Mouse (Mus musculus): ENCODE results near the gene Hoxb7. TPM values are rescaled to one million over a fixed set of nuclear protein-coding genes. Genes with fewer than 3 reads are reported as not detected.

Gene Hoxb7
- polyA plus RNA-seq, 1 experiment from 2014 or later: 1.8 TPM

DNA sequence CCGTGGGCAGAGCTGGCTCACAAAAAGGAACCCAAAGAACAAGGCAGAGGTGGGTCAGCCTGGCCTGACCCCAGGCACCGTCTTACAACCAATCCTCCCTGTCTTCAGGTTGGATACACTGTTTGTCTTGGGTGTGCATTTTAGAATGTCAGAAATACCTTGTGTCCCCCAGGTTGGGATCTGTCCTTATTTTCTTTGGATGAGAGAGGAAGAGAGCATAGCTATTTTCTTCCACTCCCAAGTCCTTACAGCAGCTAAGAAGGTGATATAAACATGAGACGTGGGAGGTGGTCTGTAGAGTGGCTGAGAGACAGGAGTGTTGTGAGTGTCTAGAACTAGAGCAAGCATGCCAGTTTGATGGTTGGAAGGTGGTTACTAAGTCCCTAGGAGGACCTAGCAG lies 11.0 kb downstream of the Hoxb7 start:
- no peaks in the 10 kb centered on the region for H3K9me3 ChIP-seq
- no peak overlapping the region for H3K9ac ChIP-seq (replicated peaks)
- peaks cover 23% of the 10 kb centered on the region for H3K4me1 ChIP-seq (replicated peaks)
- H3K27me3 ChIP-seq: peaks cover 99% of the 10 kb centered on the region
- H3K27ac ChIP-seq: no peak overlapping the region
- H3K36me3 ChIP-seq: no peaks in the 10 kb centered on the region
- H3K4me3 ChIP-seq (replicated peaks): no peak overlapping the region
- no peak overlapping the region for H3K4me2 ChIP-seq
- no peak for ATAC-seq (ENCODE audit: insufficient number of reproducible peaks, insufficient read depth, low FRiP score, low TSS enrichment, low read depth)
- WGBS: 10% methylated on average over 3 of the region's 3 CpGs

DNA sequence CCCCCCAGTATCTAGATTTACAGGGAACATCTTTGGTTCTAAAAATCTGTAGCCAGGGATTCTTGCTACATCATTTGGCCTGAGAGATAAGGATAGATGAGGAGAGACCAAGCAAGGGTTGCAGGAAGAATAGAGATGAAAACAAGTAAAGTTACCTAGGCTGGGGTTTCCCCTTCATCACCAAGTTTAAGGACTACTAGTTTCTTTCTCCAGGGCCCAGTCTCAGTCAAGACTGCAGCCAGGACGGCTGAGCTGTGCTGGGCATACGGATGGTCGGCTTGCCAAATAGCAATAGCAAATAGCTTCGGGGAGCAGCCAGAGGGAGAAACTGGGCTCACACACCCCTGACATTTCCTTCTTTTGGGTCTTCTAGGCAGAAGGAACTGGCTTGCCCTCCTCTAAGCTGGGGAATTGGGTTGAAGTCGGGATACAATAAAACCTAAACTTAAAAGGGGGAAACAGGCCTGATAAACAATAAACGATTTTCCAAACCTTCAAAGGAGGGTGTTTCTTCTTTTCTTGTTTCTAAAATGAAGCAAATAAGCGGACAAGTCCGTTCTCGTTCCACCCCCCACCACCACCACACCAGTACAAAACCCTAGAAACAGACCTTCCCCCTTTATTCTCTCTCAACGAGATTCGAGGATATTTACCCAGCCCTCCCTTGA lies 11.7 kb downstream of the Hoxb7 start:
- H3K9ac ChIP-seq (replicated peaks): no peak overlapping the region
- peaks cover 23% of the 10 kb centered on the region for H3K4me1 ChIP-seq (replicated peaks)
- H3K4me3 ChIP-seq (replicated peaks): no peak overlapping the region; the same call in 1 of the 2 replicates
- H3K9me3 ChIP-seq: no peaks in the 10 kb centered on the region
- no peak for ATAC-seq (ENCODE audit: insufficient number of reproducible peaks, insufficient read depth, low FRiP score, low TSS enrichment, low read depth)
- H3K36me3 ChIP-seq: no peaks in the 10 kb centered on the region
- no peak overlapping the region for H3K27ac ChIP-seq
- 8% methylated on average over 11 of the region's 11 CpGs for WGBS
- peaks cover 99% of the 10 kb centered on the region for H3K27me3 ChIP-seq
- H3K4me2 ChIP-seq: no peak overlapping the region

DNA sequence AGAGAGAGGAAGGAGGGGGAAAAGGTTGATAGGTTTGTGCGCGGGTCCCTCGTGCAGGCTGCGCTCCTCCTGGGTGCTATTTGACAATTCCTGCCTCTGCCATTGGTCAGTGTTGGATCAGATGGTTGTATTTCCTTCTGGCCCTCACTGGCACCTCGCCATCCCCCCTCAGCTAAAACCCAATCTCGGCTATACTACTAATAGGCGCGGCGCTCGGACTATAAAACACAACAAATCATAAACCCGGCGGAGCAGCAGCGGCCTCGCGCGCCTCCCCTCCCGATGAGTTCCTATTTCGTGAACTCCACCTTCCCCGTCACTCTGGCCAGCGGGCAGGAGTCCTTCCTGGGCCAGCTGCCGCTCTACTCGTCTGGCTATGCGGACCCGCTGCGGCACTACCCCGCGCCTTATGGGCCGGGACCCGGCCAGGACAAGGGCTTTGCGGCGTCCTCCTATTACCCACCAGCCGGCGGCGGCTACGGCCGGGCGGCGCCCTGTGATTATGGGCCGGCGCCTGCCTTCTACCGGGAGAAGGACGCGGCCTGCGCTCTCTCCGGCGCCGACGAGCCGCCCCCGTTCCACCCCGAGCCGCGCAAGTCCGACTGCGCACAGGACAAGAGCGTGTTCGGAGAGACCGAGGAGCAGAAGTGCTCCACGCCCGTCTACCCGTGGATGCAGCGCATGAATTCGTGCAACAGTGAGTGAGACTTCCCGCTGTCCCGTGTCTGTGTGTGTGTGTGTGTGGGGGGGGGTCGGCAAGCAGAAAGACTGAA lies 12.7 kb downstream of the Hoxb7 start:
- peaks cover 99% of the 10 kb centered on the region for H3K27me3 ChIP-seq
- H3K4me1 ChIP-seq (replicated peaks): peaks cover 31% of the 10 kb centered on the region
- no peaks in the 10 kb centered on the region for H3K9me3 ChIP-seq
- H3K4me3 ChIP-seq (replicated peaks): peak overlapping the region; percentile 33
- no peak overlapping the region; the same call in 1 of the 2 replicates for H3K9ac ChIP-seq (replicated peaks)
- ATAC-seq (ENCODE audit: insufficient number of reproducible peaks, insufficient read depth, low FRiP score, low TSS enrichment, low read depth): no peak
- WGBS: under 1% methylated on average over 66 of the region's 66 CpGs
- no peak overlapping the region for H3K27ac ChIP-seq
- H3K36me3 ChIP-seq: no peaks in the 10 kb centered on the region
- peak overlapping the region; percentile 53 for H3K4me2 ChIP-seq

DNA sequence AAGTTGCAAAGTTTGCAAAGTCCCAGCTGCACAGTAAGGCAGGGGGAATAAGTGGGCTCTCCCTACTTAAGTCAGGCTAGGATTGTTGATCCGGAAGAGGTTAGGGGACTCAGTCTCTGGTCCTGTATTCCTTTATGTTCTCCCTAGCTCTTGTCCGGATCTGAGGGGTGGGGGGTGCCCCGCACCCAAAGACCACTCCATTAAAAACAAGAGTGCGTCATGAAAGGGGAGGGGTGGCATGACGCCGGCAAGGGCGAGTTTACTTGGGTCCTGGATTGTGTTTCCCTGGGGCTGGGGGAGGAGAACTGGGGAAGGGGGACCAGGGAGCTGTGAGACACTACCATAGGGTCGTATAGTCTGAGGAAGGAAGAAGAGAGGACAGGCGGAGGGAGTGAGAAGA lies 13.4 kb downstream of the Hoxb7 start:
- peaks cover 28% of the 10 kb centered on the region for H3K4me1 ChIP-seq (replicated peaks)
- H3K4me3 ChIP-seq (replicated peaks): peak overlapping the region; percentile 33

DNA sequence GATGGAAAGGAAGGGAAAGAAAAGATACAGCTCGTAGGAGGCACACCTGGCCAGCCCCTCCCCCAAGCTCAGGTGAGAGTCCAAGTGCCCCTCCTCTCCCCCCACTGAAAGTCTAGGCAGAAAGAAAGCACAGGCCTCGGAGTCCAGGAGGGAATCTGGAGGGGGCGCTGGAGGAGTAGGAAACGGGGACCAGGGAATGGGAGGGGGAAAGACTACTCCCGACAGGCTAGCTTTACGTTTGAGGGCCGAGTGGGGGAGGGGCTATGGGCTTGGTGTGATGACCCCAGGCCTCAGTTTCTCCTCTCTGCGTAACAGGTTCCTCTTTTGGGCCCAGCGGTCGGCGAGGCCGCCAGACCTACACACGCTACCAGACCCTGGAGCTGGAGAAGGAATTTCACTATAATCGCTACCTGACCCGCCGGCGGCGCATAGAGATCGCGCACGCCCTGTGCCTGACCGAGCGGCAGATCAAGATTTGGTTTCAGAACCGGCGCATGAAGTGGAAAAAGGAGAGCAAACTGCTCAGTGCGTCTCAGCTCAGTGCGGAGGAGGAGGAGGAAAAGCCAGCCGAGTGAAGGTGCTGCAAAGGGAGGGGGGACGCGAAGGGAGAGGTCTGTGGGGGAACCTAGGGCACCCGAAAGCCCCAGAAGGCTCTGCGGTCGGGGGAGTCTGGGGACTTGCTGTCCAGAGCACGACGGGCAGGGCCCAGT lies 14.1 kb downstream of the Hoxb7 start:
- Histone ChIP-seq H3K4me1 (replicated peaks) (peaks cover 25% of the 10 kb centered on the region), H3K4me3 (replicated peaks) (peak overlapping the region; percentile 7; the same call in 1 of the 2 replicates), H3K36me3 (no peaks in the 10 kb centered on the region), H3K4me2 (peak overlapping the region; percentile 17; the same call in 1 of the 2 replicates), H3K9me3 (no peaks in the 10 kb centered on the region), H3K9ac (replicated peaks) (no peak overlapping the region), H3K27me3 (peaks cover 100% of the 10 kb centered on the region), H3K27ac (no peak overlapping the region)
- WGBS: 1% methylated on average over 35 of the region's 35 CpGs
- no peak for ATAC-seq (ENCODE audit: insufficient number of reproducible peaks, insufficient read depth, low FRiP score, low TSS enrichment, low read depth)

More for the DNA sequence above, 13.4 kb downstream of the Hoxb7 start:
- ATAC-seq (ENCODE audit: insufficient number of reproducible peaks, insufficient read depth, low FRiP score, low TSS enrichment, low read depth): no peak
- WGBS: 0% methylated on average over 9 of the region's 9 CpGs
- Histone ChIP-seq H3K4me2 (peak overlapping the region; percentile 53; the same call in 1 of the 2 replicates), H3K27ac (no peak overlapping the region), H3K9me3 (no peaks in the 10 kb centered on the region), H3K9ac (replicated peaks) (no peak overlapping the region), H3K27me3 (peaks cover 99% of the 10 kb centered on the region), H3K36me3 (no peaks in the 10 kb centered on the region)

DNA sequence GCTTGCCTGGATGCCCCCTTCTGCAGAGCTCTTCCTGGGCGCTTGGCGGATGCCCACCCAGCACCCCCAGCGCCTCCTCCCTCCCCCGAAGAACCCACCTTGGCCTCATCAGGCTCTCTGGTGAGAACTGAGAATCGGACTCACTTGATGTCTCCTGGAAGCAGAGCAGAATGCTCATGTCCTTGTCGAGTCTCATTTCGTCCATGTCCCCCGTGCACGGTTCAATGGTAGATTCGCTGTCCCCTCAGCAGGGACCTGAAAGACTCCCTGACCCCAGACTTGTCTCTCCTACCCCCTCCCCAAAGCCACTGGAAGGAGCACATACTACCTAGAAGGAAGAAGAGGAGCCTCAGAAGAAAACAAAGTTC lies 14.6 kb downstream of the Hoxb7 start:
- no peak for ATAC-seq (ENCODE audit: insufficient number of reproducible peaks, insufficient read depth, low FRiP score, low TSS enrichment, low read depth)
- no peak overlapping the region for H3K27ac ChIP-seq
- H3K4me2 ChIP-seq: 0 out of 2 replicates have a peak overlapping the region, but pooled peaks have one; percentile 17
- peak overlapping the region; percentile 7; the same call in 1 of the 2 replicates for H3K4me3 ChIP-seq (replicated peaks)
- 14% methylated on average over 10 of the region's 10 CpGs for WGBS
- H3K27me3 ChIP-seq: peaks cover 100% of the 10 kb centered on the region
- no peaks in the 10 kb centered on the region for H3K9me3 ChIP-seq
- no peak overlapping the region for H3K9ac ChIP-seq (replicated peaks)
- peaks cover 24% of the 10 kb centered on the region for H3K4me1 ChIP-seq (replicated peaks)
- H3K36me3 ChIP-seq: no peaks in the 10 kb centered on the region

DNA sequence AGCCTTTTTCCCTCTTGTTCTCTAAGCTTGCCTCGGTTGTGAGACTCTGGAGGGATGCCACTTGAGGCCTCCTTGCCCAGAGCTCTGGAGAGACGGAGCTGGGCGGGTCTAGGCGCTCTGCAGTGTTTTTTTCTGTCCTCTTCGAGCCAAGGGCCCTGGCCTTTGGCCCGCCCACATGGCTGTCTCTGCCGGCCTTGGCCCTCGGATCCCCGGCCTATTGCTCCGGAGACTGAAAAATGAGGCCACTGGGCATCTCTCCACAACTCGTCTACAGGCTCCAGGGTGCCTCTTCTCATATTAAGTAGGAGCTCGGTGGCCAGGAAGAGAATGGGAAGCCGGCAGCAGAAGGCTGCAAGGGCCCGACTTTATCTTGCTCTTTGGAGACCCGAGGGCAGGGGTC lies 15.4 kb downstream of the Hoxb7 start:
- Histone ChIP-seq H3K4me2 (no peak overlapping the region), H3K4me3 (replicated peaks) (no peak overlapping the region), H3K9me3 (no peaks in the 10 kb centered on the region), H3K27ac (no peak overlapping the region), H3K9ac (replicated peaks) (no peak overlapping the region), H3K4me1 (replicated peaks) (peaks cover 24% of the 10 kb centered on the region), H3K36me3 (no peaks in the 10 kb centered on the region), H3K27me3 (peaks cover 100% of the 10 kb centered on the region)
- WGBS: 3% methylated on average over 15 of the region's 15 CpGs
- ATAC-seq (ENCODE audit: insufficient number of reproducible peaks, insufficient read depth, low FRiP score, low TSS enrichment, low read depth): no peak

DNA sequence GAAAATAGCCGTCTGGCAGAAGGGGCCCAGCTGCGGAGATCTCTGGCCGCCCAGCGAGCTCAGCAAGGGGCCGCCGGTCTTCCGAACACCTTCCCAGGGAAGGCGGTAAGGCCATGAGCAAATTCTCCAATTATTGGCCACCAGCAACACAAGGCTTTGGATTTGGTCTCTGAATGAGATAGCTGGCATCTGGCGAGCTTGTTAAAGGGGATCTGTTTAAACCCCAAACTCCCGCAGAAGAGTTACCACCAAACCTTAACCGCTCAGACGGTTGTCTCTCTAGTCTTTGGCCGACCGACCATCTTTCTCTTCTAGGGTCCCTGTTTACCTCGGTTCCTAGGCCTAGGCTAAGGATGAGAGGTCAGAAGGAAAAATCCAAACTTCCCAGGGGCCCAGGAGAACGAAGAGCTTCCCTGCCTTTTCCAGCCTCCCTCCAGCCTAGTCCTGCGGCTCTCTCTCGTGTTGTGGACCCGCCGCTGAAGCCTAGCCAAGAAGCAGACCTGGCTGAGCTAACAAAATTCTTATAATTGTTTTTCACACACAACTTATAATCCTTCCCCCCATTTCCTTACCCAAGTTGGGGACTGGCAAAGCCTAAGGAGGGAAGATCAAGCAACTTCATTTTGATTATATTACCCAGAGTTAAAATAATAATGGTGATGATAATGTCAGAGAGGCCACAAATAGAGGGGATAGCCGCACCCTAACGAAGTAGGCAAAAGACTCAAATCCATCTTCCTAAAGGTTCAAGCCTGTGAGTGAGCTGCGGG lies 16.1 kb downstream of the Hoxb7 start:
- H3K27ac ChIP-seq: no peak overlapping the region
- H3K4me2 ChIP-seq: peak overlapping the region; percentile 44; the same call in 1 of the 2 replicates
- WGBS: 6% methylated on average over 23 of the region's 23 CpGs
- no peaks in the 10 kb centered on the region for H3K9me3 ChIP-seq
- H3K9ac ChIP-seq (replicated peaks): no peak overlapping the region
- H3K36me3 ChIP-seq: no peaks in the 10 kb centered on the region
- peaks cover 24% of the 10 kb centered on the region for H3K4me1 ChIP-seq (replicated peaks)
- peaks cover 100% of the 10 kb centered on the region for H3K27me3 ChIP-seq
- ATAC-seq (ENCODE audit: insufficient number of reproducible peaks, insufficient read depth, low FRiP score, low TSS enrichment, low read depth): no peak
- H3K4me3 ChIP-seq (replicated peaks): no peak overlapping the region

DNA sequence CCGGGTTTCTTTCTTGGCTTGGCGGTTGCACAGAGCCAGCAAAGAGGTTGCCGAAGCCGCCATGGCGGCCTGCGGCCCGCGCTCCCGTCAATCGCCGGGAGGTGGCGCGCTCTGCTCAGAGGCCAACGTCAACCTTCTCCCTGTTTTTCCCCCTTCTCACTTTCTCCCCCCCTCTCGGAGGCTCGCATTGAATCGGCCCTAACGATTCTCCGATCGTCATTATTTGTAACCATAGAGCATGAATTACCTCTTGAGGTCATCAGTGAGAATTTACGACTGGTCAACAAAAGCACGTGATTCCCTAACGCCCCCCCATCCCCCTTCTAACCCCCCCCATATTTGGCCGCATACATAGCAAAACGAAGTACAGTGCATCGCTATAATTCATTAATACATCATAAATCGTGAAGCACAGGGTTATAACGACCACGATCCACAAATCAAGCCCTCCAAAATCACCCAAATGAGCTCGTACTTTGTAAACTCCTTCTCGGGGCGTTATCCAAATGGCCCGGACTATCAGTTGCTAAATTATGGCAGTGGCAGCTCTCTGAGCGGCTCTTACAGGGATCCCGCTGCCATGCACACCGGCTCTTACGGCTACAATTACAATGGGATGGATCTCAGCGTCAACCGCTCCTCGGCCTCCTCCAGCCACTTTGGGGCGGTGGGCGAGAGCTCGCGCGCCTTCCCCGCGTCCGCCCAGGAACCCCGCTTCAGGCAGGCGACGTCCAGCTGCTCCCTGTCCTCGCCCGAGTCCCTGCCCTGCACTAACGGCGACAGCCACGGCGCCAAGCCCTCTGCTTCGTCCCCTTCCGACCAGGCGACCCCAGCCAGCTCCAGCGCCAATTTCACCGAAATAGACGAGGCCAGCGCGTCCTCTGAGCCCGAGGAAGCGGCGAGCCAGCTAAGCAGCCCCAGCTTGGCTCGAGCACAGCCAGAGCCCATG lies 17.0 kb downstream of the Hoxb7 start, which contains the start of gene Hoxb5:
Gene Hoxb5 (plus strand): TSS at position 186 of the 949 bp plus-strand sequence.
- no peak within 1 kb of the TSS; the same call in 1 of the 2 replicates for H3K9ac ChIP-seq (replicated peaks)
- peak within 1 kb of the TSS; percentile 26 for H3K4me3 ChIP-seq (replicated peaks)
- ATAC-seq (ENCODE audit: insufficient number of reproducible peaks, insufficient read depth, low FRiP score, low TSS enrichment, low read depth): no peak
- H3K27ac ChIP-seq: no peak within 1 kb of the TSS
- peaks cover 24% of the 10 kb centered on the region for H3K4me1 ChIP-seq (replicated peaks)
- no peaks in the 10 kb centered on the region for H3K36me3 ChIP-seq
- H3K4me2 ChIP-seq: peak within 1 kb of the TSS; percentile 44
- under 1% methylated on average over 69 of the region's 69 CpGs for WGBS
- no peaks in the 10 kb centered on the region for H3K9me3 ChIP-seq
- peaks cover 100% of the 10 kb centered on the region for H3K27me3 ChIP-seq
